Mouse (Mus musculus) frontal cortex, postnatal 25 days (tissue): Measurements from ENCODE around the gene Rxfp4.

Source experiments
- DNase-seq, 2 experiments: peaks; one replicate each; pipeline ENCODE4 v3.0.0; 2022; ENCODE audit warnings: low spot score in 2 of 2

Gene Rxfp4

DNA sequence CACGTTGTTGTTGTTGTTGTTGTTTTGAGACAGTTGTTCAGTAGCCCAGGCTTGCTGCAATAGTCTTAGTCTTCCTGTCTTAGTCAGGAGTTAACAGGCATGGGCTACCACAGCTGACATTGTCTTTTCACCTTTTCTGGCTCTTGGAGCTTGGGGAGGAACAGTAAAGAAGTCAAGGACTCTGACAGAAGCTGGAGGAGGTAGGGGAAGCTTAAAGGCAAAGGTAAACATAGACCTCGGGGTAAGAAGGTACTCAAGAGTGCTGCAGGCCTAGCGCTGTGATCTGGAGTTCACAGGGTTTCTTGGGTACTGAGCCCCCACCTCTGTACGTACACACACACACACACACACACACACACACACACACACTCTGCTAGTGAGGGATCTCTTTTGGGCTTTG, 24.2 kb downstream of the Rxfp4 start:
- no peak for DNase-seq

DNA sequence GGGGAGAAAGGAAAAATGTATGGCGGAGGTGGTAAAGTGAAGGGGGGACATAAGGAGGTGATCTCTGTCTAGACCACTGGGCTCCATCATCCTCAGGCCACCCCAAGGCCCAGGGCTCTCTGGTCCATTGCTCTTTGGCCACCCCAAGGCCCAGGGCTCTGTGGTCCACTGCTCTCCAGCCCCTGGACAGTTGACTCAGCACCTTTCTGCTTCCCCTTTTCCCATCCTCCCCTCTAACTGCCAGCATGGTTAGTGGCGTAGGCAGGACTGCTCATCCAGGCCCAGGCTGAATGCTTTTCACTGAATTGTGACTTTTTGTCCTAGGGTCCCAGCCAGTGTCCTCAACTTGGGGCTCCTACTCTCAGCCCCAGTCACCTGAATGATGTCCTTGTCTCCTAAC, 25.4 kb downstream of the Rxfp4 start:
- DNase-seq, result no peak

GRCm38 (mm10) chr3:88627114-88627513, 25.8 kb downstream of the Rxfp4 start:
- DNase-seq, result no peak

- DNase-seq, result no peak
These were observed 26.6 kb downstream of the Rxfp4 start for GRCm38 (mm10) chr3:88626316-88626715.

- DNase-seq, result no peak
These were observed 27.4 kb downstream of the Rxfp4 start for GRCm38 (mm10) chr3:88625531-88625930.

- no peak for DNase-seq
These were observed 28.0 kb downstream of the Rxfp4 start for GRCm38 (mm10) chr3:88624951-88625350.

GRCm38 (mm10) chr3:88624324-88624723, 28.6 kb downstream of the Rxfp4 start:
- DNase-seq, result no peak

DNA sequence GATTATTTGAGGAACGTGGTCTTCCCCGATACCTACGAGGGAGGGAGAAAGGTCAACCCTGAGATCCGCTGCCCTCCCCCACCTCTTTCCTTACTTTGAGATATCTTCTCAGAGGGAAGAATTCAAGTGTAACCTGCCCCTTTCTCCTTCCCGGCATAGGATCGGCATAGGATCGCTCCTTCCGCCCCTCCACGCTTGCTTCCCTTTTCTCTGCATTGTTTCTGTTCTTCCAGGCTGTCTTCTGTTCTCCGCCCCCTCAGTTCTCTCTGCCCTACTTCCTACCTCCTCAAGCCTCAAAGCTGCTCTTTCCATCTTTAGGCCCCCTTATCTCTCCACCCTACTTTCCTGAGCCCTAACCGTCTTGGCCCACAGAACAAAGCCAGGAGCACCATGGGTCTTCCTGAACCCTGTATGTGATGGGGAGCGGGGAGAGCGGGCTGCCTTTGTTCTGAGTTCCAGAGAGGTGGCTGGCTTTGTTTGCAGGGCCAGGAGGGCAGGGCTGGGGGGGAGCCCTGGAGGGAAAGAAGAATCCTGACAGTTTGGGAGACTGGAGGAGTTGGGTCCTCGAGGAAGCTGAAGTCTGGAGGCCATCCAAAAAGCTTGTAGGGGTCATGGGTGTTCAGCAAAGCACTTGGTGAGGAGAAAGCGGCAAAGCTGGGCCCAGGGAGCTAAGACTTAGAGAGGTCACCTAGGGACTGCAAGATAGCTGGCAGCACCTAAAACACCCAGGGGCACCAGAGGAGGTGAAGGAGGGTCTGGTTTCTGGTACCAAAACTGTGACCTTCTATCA, 29.4 kb downstream of the Rxfp4 start:
- no peak for DNase-seq

DNA sequence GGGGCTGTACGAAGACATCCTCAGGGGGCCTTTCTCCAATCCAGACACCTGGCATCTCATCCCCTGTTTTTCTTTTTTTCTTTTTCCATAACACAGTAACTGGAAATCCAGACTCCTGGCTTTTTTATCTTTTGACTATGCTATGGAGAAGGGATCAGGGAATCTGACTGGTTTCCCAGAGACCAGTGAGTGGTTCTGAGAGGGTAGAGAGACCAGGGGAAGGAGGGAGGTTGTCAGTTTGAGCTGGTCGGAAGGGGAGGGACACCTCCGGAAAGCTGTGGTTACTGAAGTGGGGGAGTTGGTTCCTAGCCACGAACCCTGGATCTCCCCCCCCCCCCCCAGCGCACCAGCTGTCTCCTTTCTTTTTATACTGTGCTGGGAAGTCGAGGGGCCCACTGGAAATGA, 30.0 kb downstream of the Rxfp4 start:
- DNase-seq, result no peak

- DNase-seq, result no peak
These were observed 30.6 kb downstream of the Rxfp4 start for GRCm38 (mm10) chr3:88622113-88622940.

GRCm38 (mm10) chr3:88621537-88622112, 31.3 kb downstream of the Rxfp4 start:
- no peak for DNase-seq

DNA sequence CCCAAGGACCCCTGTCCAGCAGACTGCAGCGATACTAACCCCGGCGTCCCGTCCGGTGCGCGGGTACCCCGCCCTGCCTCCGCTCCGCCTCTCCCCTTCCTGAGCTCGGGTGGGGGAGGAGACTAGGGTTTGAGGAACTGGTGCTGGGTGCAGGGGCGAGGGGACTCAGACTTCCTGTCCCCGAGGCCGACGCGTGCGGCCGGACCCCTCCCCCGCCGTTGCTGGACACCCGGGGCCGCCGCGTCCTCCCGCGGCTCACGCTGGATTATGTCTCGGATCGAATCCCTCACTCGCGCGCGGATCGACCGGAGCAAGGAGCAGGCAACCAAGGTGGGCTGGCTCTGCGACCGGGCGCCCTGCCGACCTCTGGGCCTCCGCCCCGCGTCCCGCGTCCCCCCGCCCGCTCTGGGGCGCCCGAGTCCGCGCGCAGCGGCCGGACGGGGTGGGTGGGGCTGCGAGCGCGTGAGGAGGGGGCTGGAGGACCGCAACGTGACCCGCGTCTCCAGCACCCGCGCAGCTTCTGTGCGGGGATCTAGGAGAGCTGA, 31.9 kb downstream of the Rxfp4 start:
- no peak for DNase-seq

GRCm38 (mm10) chr3:88620146-88620991, 32.6 kb downstream of the Rxfp4 start:
- DNase-seq, result no peak

DNA sequence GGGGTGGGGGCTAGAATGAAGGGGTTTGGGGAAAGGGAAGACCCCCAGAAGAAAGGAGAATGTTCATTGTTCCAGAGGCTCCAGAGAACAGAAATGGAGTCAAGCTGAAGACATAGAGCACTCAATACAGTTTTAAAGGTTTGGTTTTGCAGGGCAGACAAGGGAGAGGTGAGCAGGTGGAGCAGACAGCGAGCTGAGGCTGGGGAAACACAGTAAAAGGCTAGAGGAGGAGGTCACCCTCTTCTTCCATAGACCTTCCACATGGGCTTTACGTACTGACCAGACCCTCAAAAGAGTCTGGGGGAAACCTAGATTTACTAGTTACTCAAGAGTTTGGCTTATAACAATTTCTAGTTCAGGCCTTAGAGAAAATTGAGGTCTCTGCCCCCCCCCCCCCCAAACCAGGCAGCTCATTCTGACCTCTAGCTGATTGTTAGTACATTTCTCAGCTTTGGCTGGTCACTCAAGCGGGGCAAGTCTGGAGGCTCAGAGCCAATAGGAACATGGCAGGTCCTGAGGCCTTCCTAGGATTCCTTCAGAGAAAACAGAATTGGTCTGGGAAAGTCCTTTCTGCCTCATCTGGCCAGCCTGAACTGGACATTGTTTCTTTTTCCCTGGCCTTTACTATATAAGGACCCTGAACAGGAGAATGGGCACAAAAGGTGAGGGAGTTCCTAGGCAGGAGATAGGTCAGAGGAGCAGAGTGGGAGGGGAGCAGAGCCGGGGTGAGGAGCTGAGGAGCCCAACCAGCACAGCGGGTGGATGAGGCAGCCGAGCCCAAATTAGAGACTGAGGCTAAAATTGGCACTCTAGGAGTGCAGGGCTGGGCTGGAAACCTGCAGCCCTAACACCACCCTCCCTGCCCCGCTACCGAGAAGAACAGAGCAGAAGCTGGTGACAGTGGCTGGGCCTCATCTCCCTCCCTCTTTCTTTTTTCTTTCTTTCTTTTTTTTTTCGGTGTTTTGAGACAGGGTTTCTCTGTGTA, 33.5 kb downstream of the Rxfp4 start:
- DNase-seq, result no peak

- no peak for DNase-seq
These were observed 34.7 kb downstream of the Rxfp4 start for GRCm38 (mm10) chr3:88618074-88618871.

DNA sequence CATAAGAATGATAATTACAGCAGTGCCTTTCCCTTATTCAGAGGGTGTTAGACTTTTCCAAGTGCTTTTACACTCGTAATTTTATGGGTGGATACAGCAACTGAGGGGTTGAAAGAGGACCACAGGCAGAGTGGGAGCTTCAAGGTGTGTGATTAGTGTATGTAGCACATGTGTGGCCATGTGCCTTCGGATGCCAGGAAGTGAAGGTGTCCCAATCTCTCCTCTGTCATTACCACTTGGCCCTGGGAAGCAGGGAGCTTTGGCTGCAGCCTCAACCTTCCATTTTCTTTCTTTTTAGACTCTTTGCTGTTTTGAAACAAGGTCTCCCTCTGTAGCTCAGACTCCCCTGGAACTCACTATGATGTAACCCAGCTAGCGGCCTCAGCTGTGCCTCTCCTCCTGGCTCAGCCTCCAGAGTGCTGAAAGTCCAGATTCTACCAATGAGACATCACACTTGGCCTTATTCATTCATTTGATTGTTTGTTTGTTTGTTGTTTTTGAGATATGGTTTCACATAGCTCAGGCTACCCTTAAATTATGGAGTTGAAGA, 35.9 kb downstream of the Rxfp4 start:
- no peak for DNase-seq

- no peak for DNase-seq
These were observed 37.0 kb downstream of the Rxfp4 start for GRCm38 (mm10) chr3:88615902-88616391.

GRCm38 (mm10) chr3:88615117-88615516, 37.8 kb downstream of the Rxfp4 start:
- DNase-seq, result no peak

GRCm38 (mm10) chr3:88614418-88614817, 38.5 kb downstream of the Rxfp4 start:
- no peak for DNase-seq
